Mouse (Mus musculus): ENCODE measurements around the gene Ccdc30. TPM values are rescaled to one million over a fixed set of nuclear protein-coding genes. Genes with fewer than 3 reads are reported as not detected.
A peak's percentile ranks its signal among the peaks of the same experiment; 100 is the strongest.

Gene Ccdc30
- polyA plus RNA-seq, 1 experiment from 2014 or later, result 0.64 TPM

- peak; percentile 58 for TF ChIP-seq CTCF (IDR thresholded peaks at IDR 0.05; ENCODE audit: low read depth)
- no peaks in the 10 kb centered on the region for H3K9me3 ChIP-seq (ENCODE audit: control insufficient read depth)
- peak within 1 kb of the TSS; percentile 71 for H3K4me3 ChIP-seq (ENCODE audit: low read depth, low read length)
- under 1% methylated on average over 52 of the region's 52 CpGs for WGBS
- peak within 1 kb of the TSS; percentile 85 for H3K9ac ChIP-seq (ENCODE audit: low read depth, low read length)
- no peaks in the 10 kb centered on the region for H3K27me3 ChIP-seq (replicated peaks; ENCODE audit: control insufficient read depth, insufficient read depth, low read length)
- peak within 1 kb of the TSS; percentile 65 for H3K27ac ChIP-seq (ENCODE audit: low read depth, low read length)
- peak within 1 kb of the TSS; percentile 87 for H3K4me2 ChIP-seq (replicated peaks; ENCODE audit: low read depth)
- peak; percentile 93 for ATAC-seq
- peaks cover 7% of the 10 kb centered on the region; the same call in 1 of the 2 replicates for H3K36me3 ChIP-seq (ENCODE audit: control insufficient read depth, insufficient read depth)
- H3K4me1 ChIP-seq (replicated peaks; ENCODE audit: control insufficient read depth, insufficient read depth, low read length), result peaks cover 4% of the 10 kb centered on the region
Observed at GRCm38 (mm10) chr4:119422294-119422964, 7.1 kb upstream of the Ccdc30 start, which contains the start of the genes Ppcs and Zmynd12. Ppcs (minus strand) TSS chr4:119422420. Zmynd12 (plus strand) TSS chr4:119422814.

GRCm38 (mm10) chr4:119421921-119422293 lies 6.6 kb upstream of the Ccdc30 start:
- no peak for TF ChIP-seq CTCF (IDR thresholded peaks at IDR 0.05; ENCODE audit: low read depth)
- ATAC-seq, result peak; percentile 35
- WGBS, result under 1% methylated on average over 30 of the region's 31 CpGs

GRCm38 (mm10) chr4:119421191-119421590 lies 5.9 kb upstream of the Ccdc30 start:
- WGBS, result 16% methylated on average over 3 of the region's 3 CpGs
- 0 out of 2 replicates have a peak overlapping the region, but pooled peaks have one; percentile 85 for H3K9ac ChIP-seq (ENCODE audit: low read depth, low read length)
- TF ChIP-seq CTCF (IDR thresholded peaks at IDR 0.05; ENCODE audit: low read depth), result no peak
- peak overlapping the region; percentile 65; the same call in 1 of the 2 replicates for H3K27ac ChIP-seq (ENCODE audit: low read depth, low read length)
- ATAC-seq, result no peak
- peak overlapping the region; percentile 71 for H3K4me3 ChIP-seq (ENCODE audit: low read depth, low read length)
- no peaks in the 10 kb centered on the region for H3K9me3 ChIP-seq (ENCODE audit: control insufficient read depth)
- H3K27me3 ChIP-seq (replicated peaks; ENCODE audit: control insufficient read depth, insufficient read depth, low read length), result no peaks in the 10 kb centered on the region
- H3K36me3 ChIP-seq (ENCODE audit: control insufficient read depth, insufficient read depth), result peaks cover 7% of the 10 kb centered on the region; the same call in 1 of the 2 replicates
- H3K4me1 ChIP-seq (replicated peaks; ENCODE audit: control insufficient read depth, insufficient read depth, low read length), result peaks cover 4% of the 10 kb centered on the region
- peak overlapping the region; percentile 87 for H3K4me2 ChIP-seq (replicated peaks; ENCODE audit: low read depth)

More at GRCm38 (mm10) chr4:119421921-119422293, 6.6 kb upstream of the Ccdc30 start:
- Histone ChIP-seq H3K4me1 (replicated peaks; ENCODE audit: control insufficient read depth, insufficient read depth, low read length) (peaks cover 4% of the 10 kb centered on the region), H3K4me3 (ENCODE audit: low read depth, low read length) (peak overlapping the region; percentile 71), H3K9me3 (ENCODE audit: control insufficient read depth) (no peaks in the 10 kb centered on the region), H3K27ac (ENCODE audit: low read depth, low read length) (peak overlapping the region; percentile 65), H3K9ac (ENCODE audit: low read depth, low read length) (peak overlapping the region; percentile 85), H3K36me3 (ENCODE audit: control insufficient read depth, insufficient read depth) (peaks cover 7% of the 10 kb centered on the region; the same call in 1 of the 2 replicates), H3K27me3 (replicated peaks; ENCODE audit: control insufficient read depth, insufficient read depth, low read length) (no peaks in the 10 kb centered on the region), H3K4me2 (replicated peaks; ENCODE audit: low read depth) (peak overlapping the region; percentile 87)

GRCm38 (mm10) chr4:119417894-119418293 lies 2.6 kb upstream of the Ccdc30 start:
- H3K4me1 ChIP-seq (replicated peaks; ENCODE audit: control insufficient read depth, insufficient read depth, low read length), result peaks cover 2% of the 10 kb centered on the region; the same call in 1 of the 2 replicates
- no peak overlapping the region for H3K27ac ChIP-seq (ENCODE audit: low read depth, low read length)
- H3K36me3 ChIP-seq (ENCODE audit: control insufficient read depth, insufficient read depth), result peaks cover 7% of the 10 kb centered on the region; the same call in 1 of the 2 replicates
- H3K4me2 ChIP-seq (replicated peaks; ENCODE audit: low read depth), result no peak overlapping the region
- no peak for TF ChIP-seq CTCF (IDR thresholded peaks at IDR 0.05; ENCODE audit: low read depth)
- WGBS, result 77% methylated on average over 3 of the region's 3 CpGs
- no peak for ATAC-seq
- no peaks in the 10 kb centered on the region for H3K9me3 ChIP-seq (ENCODE audit: control insufficient read depth)
- H3K4me3 ChIP-seq (ENCODE audit: low read depth, low read length), result no peak overlapping the region
- no peak overlapping the region for H3K9ac ChIP-seq (ENCODE audit: low read depth, low read length)
- H3K27me3 ChIP-seq (replicated peaks; ENCODE audit: control insufficient read depth, insufficient read depth, low read length), result no peaks in the 10 kb centered on the region

GRCm38 (mm10) chr4:119417270-119417669 lies 1.9 kb upstream of the Ccdc30 start:
- no peak for TF ChIP-seq CTCF (IDR thresholded peaks at IDR 0.05; ENCODE audit: low read depth)
- no peak overlapping the region for H3K4me2 ChIP-seq (replicated peaks; ENCODE audit: low read depth)
- WGBS, result 65% methylated on average over 3 of the region's 3 CpGs
- peaks cover 7% of the 10 kb centered on the region; the same call in 1 of the 2 replicates for H3K36me3 ChIP-seq (ENCODE audit: control insufficient read depth, insufficient read depth)
- no peaks in the 10 kb centered on the region for H3K27me3 ChIP-seq (replicated peaks; ENCODE audit: control insufficient read depth, insufficient read depth, low read length)
- H3K4me3 ChIP-seq (ENCODE audit: low read depth, low read length), result no peak overlapping the region
- no peaks in the 10 kb centered on the region for H3K9me3 ChIP-seq (ENCODE audit: control insufficient read depth)
- H3K4me1 ChIP-seq (replicated peaks; ENCODE audit: control insufficient read depth, insufficient read depth, low read length), result no peaks in the 10 kb centered on the region; the same call in 1 of the 2 replicates
- ATAC-seq, result no peak
- H3K27ac ChIP-seq (ENCODE audit: low read depth, low read length), result no peak overlapping the region
- H3K9ac ChIP-seq (ENCODE audit: low read depth, low read length), result no peak overlapping the region

- no peak for ATAC-seq
Observed at GRCm38 (mm10) chr4:119412791-119413190, 2.5 kb downstream of the Ccdc30 start.

More at GRCm38 (mm10) chr4:119412791-119413190, 2.5 kb downstream of the Ccdc30 start:
- 63% methylated on average over 6 of the region's 6 CpGs for WGBS
- Histone ChIP-seq H3K4me1 (replicated peaks; ENCODE audit: control insufficient read depth, insufficient read depth, low read length) (no peaks in the 10 kb centered on the region; the same call in 1 of the 2 replicates), H3K27ac (ENCODE audit: low read depth, low read length) (no peak overlapping the region), H3K27me3 (replicated peaks; ENCODE audit: control insufficient read depth, insufficient read depth, low read length) (no peaks in the 10 kb centered on the region), H3K9ac (ENCODE audit: low read depth, low read length) (no peak overlapping the region), H3K9me3 (ENCODE audit: control insufficient read depth) (no peaks in the 10 kb centered on the region), H3K4me2 (replicated peaks; ENCODE audit: low read depth) (no peak overlapping the region), H3K4me3 (ENCODE audit: low read depth, low read length) (no peak overlapping the region), H3K36me3 (ENCODE audit: control insufficient read depth, insufficient read depth) (no peaks in the 10 kb centered on the region)
- TF ChIP-seq CTCF (IDR thresholded peaks at IDR 0.05; ENCODE audit: low read depth), result no peak

Data from intestine, postnatal 0 days (tissue).